Mouse (Mus musculus): Measurements from ENCODE around the gene Zbtb12. TPM values are rescaled to one million over a fixed set of nuclear protein-coding genes. Genes with fewer than 3 reads are reported as not detected.

The Zbtb12 gene
- polyA plus RNA-seq, 1 experiment from 2014 or later = 3.5 TPM

- Histone ChIP-seq H3K36me3 (ENCODE audit: insufficient read depth, low read length) (peaks cover 26% of the 10 kb centered on the region), H3K4me2 (replicated peaks; ENCODE audit: low read depth, low read length) (no peak overlapping the region), H3K27ac (ENCODE audit: low read length) (no peak overlapping the region), H3K4me3 (ENCODE audit: low read length) (no peak overlapping the region), H3K4me1 (ENCODE audit: insufficient read depth, low read length) (peaks cover 5% of the 10 kb centered on the region), H3K9me3 (ENCODE audit: low read length) (no peaks in the 10 kb centered on the region), H3K9ac (replicated peaks; ENCODE audit: low read length) (no peak overlapping the region), H3K27me3 (ENCODE audit: insufficient read depth, low read length) (no peaks in the 10 kb centered on the region)
- no peak for ATAC-seq (ENCODE audit: low FRiP score, low TSS enrichment)
- WGBS = 86% methylated on average over 5 of the region's 5 CpGs
Observed at GRCm38 (mm10) chr17:34916316-34916715, 37.0 kb downstream of the Zbtb12 start.

- WGBS = 76% methylated on average over 9 of the region's 9 CpGs
- H3K4me2 ChIP-seq (replicated peaks; ENCODE audit: low read depth, low read length) = no peak overlapping the region
Observed at GRCm38 (mm10) chr17:34917188-34917587, 37.9 kb downstream of the Zbtb12 start.

GRCm38 (mm10) chr17:34922939-34923338 is 43.7 kb downstream of the Zbtb12 start:
- Histone ChIP-seq H3K4me2 (replicated peaks; ENCODE audit: low read depth, low read length) (no peak overlapping the region), H3K27me3 (ENCODE audit: insufficient read depth, low read length) (no peaks in the 10 kb centered on the region), H3K36me3 (ENCODE audit: insufficient read depth, low read length) (no peaks in the 10 kb centered on the region), H3K4me3 (ENCODE audit: low read length) (no peak overlapping the region), H3K9ac (replicated peaks; ENCODE audit: low read length) (no peak overlapping the region), H3K9me3 (ENCODE audit: low read length) (no peaks in the 10 kb centered on the region), H3K27ac (ENCODE audit: low read length) (no peak overlapping the region), H3K4me1 (ENCODE audit: insufficient read depth, low read length) (no peaks in the 10 kb centered on the region)
- WGBS = 33% methylated on average over 6 of the region's 6 CpGs
- ATAC-seq (ENCODE audit: low FRiP score, low TSS enrichment) = no peak

More at GRCm38 (mm10) chr17:34917188-34917587, 37.9 kb downstream of the Zbtb12 start:
- no peaks in the 10 kb centered on the region for H3K27me3 ChIP-seq (ENCODE audit: insufficient read depth, low read length)
- no peak overlapping the region for H3K27ac ChIP-seq (ENCODE audit: low read length)
- ATAC-seq (ENCODE audit: low FRiP score, low TSS enrichment) = no peak
- H3K4me3 ChIP-seq (ENCODE audit: low read length) = no peak overlapping the region
- H3K4me1 ChIP-seq (ENCODE audit: insufficient read depth, low read length) = peaks cover 5% of the 10 kb centered on the region
- no peak overlapping the region for H3K9ac ChIP-seq (replicated peaks; ENCODE audit: low read length)
- no peaks in the 10 kb centered on the region for H3K9me3 ChIP-seq (ENCODE audit: low read length)
- peaks cover 17% of the 10 kb centered on the region for H3K36me3 ChIP-seq (ENCODE audit: insufficient read depth, low read length)

- WGBS = 74% methylated on average over 5 of the region's 5 CpGs
- H3K36me3 ChIP-seq (ENCODE audit: insufficient read depth, low read length) = no peaks in the 10 kb centered on the region
Observed at GRCm38 (mm10) chr17:34924258-34924657, 45.0 kb downstream of the Zbtb12 start.

GRCm38 (mm10) chr17:34927306-34928019 is 48.2 kb downstream of the Zbtb12 start:
- WGBS = 86% methylated on average over 18 of the region's 18 CpGs

More at GRCm38 (mm10) chr17:34924258-34924657, 45.0 kb downstream of the Zbtb12 start:
- H3K4me3 ChIP-seq (ENCODE audit: low read length) = no peak overlapping the region
- H3K4me2 ChIP-seq (replicated peaks; ENCODE audit: low read depth, low read length) = no peak overlapping the region
- H3K4me1 ChIP-seq (ENCODE audit: insufficient read depth, low read length) = no peaks in the 10 kb centered on the region
- H3K9me3 ChIP-seq (ENCODE audit: low read length) = no peaks in the 10 kb centered on the region
- no peak overlapping the region for H3K9ac ChIP-seq (replicated peaks; ENCODE audit: low read length)
- H3K27ac ChIP-seq (ENCODE audit: low read length) = no peak overlapping the region
- H3K27me3 ChIP-seq (ENCODE audit: insufficient read depth, low read length) = no peaks in the 10 kb centered on the region
- ATAC-seq (ENCODE audit: low FRiP score, low TSS enrichment) = no peak

GRCm38 (mm10) chr17:34928841-34929240 is 49.6 kb downstream of the Zbtb12 start:
- Histone ChIP-seq H3K4me1 (ENCODE audit: insufficient read depth, low read length) (peaks cover 7% of the 10 kb centered on the region), H3K27me3 (ENCODE audit: insufficient read depth, low read length) (no peaks in the 10 kb centered on the region), H3K9me3 (ENCODE audit: low read length) (no peaks in the 10 kb centered on the region), H3K36me3 (ENCODE audit: insufficient read depth, low read length) (no peaks in the 10 kb centered on the region), H3K27ac (ENCODE audit: low read length) (no peak overlapping the region), H3K9ac (replicated peaks; ENCODE audit: low read length) (no peak overlapping the region), H3K4me3 (ENCODE audit: low read length) (no peak overlapping the region), H3K4me2 (replicated peaks; ENCODE audit: low read depth, low read length) (no peak overlapping the region)
- no peak for ATAC-seq (ENCODE audit: low FRiP score, low TSS enrichment)
- WGBS = 69% methylated on average over 4 of the region's 4 CpGs

More at GRCm38 (mm10) chr17:34927306-34928019, 48.2 kb downstream of the Zbtb12 start:
- Histone ChIP-seq H3K9me3 (ENCODE audit: low read length) (no peaks in the 10 kb centered on the region), H3K27ac (ENCODE audit: low read length) (no peak overlapping the region), H3K4me3 (ENCODE audit: low read length) (no peak overlapping the region), H3K27me3 (ENCODE audit: insufficient read depth, low read length) (no peaks in the 10 kb centered on the region), H3K9ac (replicated peaks; ENCODE audit: low read length) (no peak overlapping the region), H3K4me2 (replicated peaks; ENCODE audit: low read depth, low read length) (no peak overlapping the region), H3K36me3 (ENCODE audit: insufficient read depth, low read length) (no peaks in the 10 kb centered on the region), H3K4me1 (ENCODE audit: insufficient read depth, low read length) (peaks cover 7% of the 10 kb centered on the region)
- no peak for ATAC-seq (ENCODE audit: low FRiP score, low TSS enrichment)

- peaks cover 14% of the 10 kb centered on the region for H3K4me1 ChIP-seq (ENCODE audit: insufficient read depth, low read length)
- H3K27ac ChIP-seq (ENCODE audit: low read length) = peak within 1 kb of the TSS; percentile 57
- WGBS = under 1% methylated on average over 38 of the region's 38 CpGs
- ATAC-seq (ENCODE audit: low FRiP score, low TSS enrichment) = peak; percentile 98
- peak within 1 kb of the TSS; percentile 76 for H3K4me3 ChIP-seq (ENCODE audit: low read length)
- H3K27me3 ChIP-seq (ENCODE audit: insufficient read depth, low read length) = no peaks in the 10 kb centered on the region
- H3K9ac ChIP-seq (replicated peaks; ENCODE audit: low read length) = peak within 1 kb of the TSS; percentile 83
- peak within 1 kb of the TSS; percentile 74 for H3K4me2 ChIP-seq (replicated peaks; ENCODE audit: low read depth, low read length)
- no peaks in the 10 kb centered on the region for H3K9me3 ChIP-seq (ENCODE audit: low read length)
- H3K36me3 ChIP-seq (ENCODE audit: insufficient read depth, low read length) = no peaks in the 10 kb centered on the region
Observed at GRCm38 (mm10) chr17:34931061-34931734, 51.9 kb downstream of the Zbtb12 start, which contains the start of gene Neu1. Gene Neu1, plus strand, starts transcription at chr17:34931253.

- peak overlapping the region; percentile 83 for H3K9ac ChIP-seq (replicated peaks; ENCODE audit: low read length)
- peak; percentile 46 for ATAC-seq (ENCODE audit: low FRiP score, low TSS enrichment)
- H3K4me1 ChIP-seq (ENCODE audit: insufficient read depth, low read length) = peaks cover 14% of the 10 kb centered on the region
- peak overlapping the region; percentile 20 for H3K27ac ChIP-seq (ENCODE audit: low read length)
- no peaks in the 10 kb centered on the region for H3K9me3 ChIP-seq (ENCODE audit: low read length)
- WGBS = 11% methylated on average over 14 of the region's 14 CpGs
- peak overlapping the region; percentile 76 for H3K4me3 ChIP-seq (ENCODE audit: low read length)
- peak overlapping the region; percentile 74 for H3K4me2 ChIP-seq (replicated peaks; ENCODE audit: low read depth, low read length)
- no peaks in the 10 kb centered on the region for H3K36me3 ChIP-seq (ENCODE audit: insufficient read depth, low read length)
- no peaks in the 10 kb centered on the region for H3K27me3 ChIP-seq (ENCODE audit: insufficient read depth, low read length)
Observed at GRCm38 (mm10) chr17:34931735-34932098, 52.4 kb downstream of the Zbtb12 start.

- H3K9me3 ChIP-seq (ENCODE audit: low read length) = no peaks in the 10 kb centered on the region
- no peaks in the 10 kb centered on the region for H3K36me3 ChIP-seq (ENCODE audit: insufficient read depth, low read length)
- H3K4me1 ChIP-seq (ENCODE audit: insufficient read depth, low read length) = peaks cover 14% of the 10 kb centered on the region
- H3K9ac ChIP-seq (replicated peaks; ENCODE audit: low read length) = peak overlapping the region; percentile 83
- H3K4me3 ChIP-seq (ENCODE audit: low read length) = peak overlapping the region; percentile 76
- WGBS = 85% methylated on average over 8 of the region's 8 CpGs
- H3K4me2 ChIP-seq (replicated peaks; ENCODE audit: low read depth, low read length) = peak overlapping the region; percentile 74
- H3K27ac ChIP-seq (ENCODE audit: low read length) = no peak overlapping the region
- no peak for ATAC-seq (ENCODE audit: low FRiP score, low TSS enrichment)
- no peaks in the 10 kb centered on the region for H3K27me3 ChIP-seq (ENCODE audit: insufficient read depth, low read length)
Observed at GRCm38 (mm10) chr17:34932287-34932686, 53.0 kb downstream of the Zbtb12 start.

- H3K27me3 ChIP-seq (ENCODE audit: insufficient read depth, low read length) = no peaks in the 10 kb centered on the region
- H3K4me2 ChIP-seq (replicated peaks; ENCODE audit: low read depth, low read length) = peak overlapping the region; percentile 34
- H3K27ac ChIP-seq (ENCODE audit: low read length) = no peak overlapping the region
- no peaks in the 10 kb centered on the region for H3K9me3 ChIP-seq (ENCODE audit: low read length)
- no peak overlapping the region for H3K9ac ChIP-seq (replicated peaks; ENCODE audit: low read length)
- H3K36me3 ChIP-seq (ENCODE audit: insufficient read depth, low read length) = no peaks in the 10 kb centered on the region
- ATAC-seq (ENCODE audit: low FRiP score, low TSS enrichment) = no peak
- WGBS = 56% methylated on average over 24 of the region's 24 CpGs
- no peak overlapping the region for H3K4me3 ChIP-seq (ENCODE audit: low read length)
- H3K4me1 ChIP-seq (ENCODE audit: insufficient read depth, low read length) = peaks cover 14% of the 10 kb centered on the region
Observed at GRCm38 (mm10) chr17:34934031-34934430, 54.7 kb downstream of the Zbtb12 start.

Data from kidney, embryonic 16.5 days (tissue).